Mouse (Mus musculus): Measurements from ENCODE around the gene St3gal3.

- TF ChIP-seq CTCF (IDR thresholded peaks at IDR 0.05; ENCODE audit: low read depth): no peak
- TF ChIP-seq EP300 (IDR thresholded peaks at IDR 0.05; ENCODE audit: low read depth): no peak
These were observed 241.3 kb downstream of the St3gal3 start for GRCm38 (mm10) chr4:117893376-117893775.
